Mouse (Mus musculus) neural tube, embryonic 14.5 days (tissue): ENCODE results near the gene Tmem132c. TPM values are rescaled to one million over a fixed set of nuclear protein-coding genes. Genes with fewer than 3 reads are reported as not detected.

ENCODE experiments used
- ATAC-seq: fragments of 200-750 bp; cut with Nextera tagmentation; 2 replicates; pipeline ENCODE4 v1.8.0; 2017; ENCODE audit warnings: low read depth, mild to moderate bottlenecking, moderate TSS enrichment, moderate library complexity
- H3K27ac ChIP-seq: fragments of 300-500 bp; sonication (generic); 2 replicates; pipeline ENCODE4 v1.5.1; 2014; ENCODE audit warnings: low read depth, mild to moderate bottlenecking, control low read depth, low read length, moderate library complexity, mixed read lengths
- H3K27me3 ChIP-seq: fragments of 300-500 bp; sonication (generic); 2 replicates; pipeline ENCODE4 v1.6.1; 2014; ENCODE audit warnings: low read length; ENCODE audit not compliant: control insufficient read depth, insufficient read depth
- H3K36me3 ChIP-seq: fragments of 300-500 bp; sonication (generic); 2 replicates; pipeline ENCODE4 v1.6.1; 2014; ENCODE audit warnings: low read length, mixed read lengths; ENCODE audit not compliant: control insufficient read depth, insufficient read depth
- H3K4me1 ChIP-seq: fragments of 300-500 bp; sonication (generic); 2 replicates; pipeline ENCODE4 v1.6.1; 2014; ENCODE audit warnings: low read length; ENCODE audit not compliant: control insufficient read depth, insufficient read depth
- H3K4me2 ChIP-seq: fragments of 300-500 bp; sonication (generic); 2 replicates; pipeline ENCODE4 v1.6.1; 2014; ENCODE audit warnings: mild to moderate bottlenecking, low read depth, low read length, control low read depth
- H3K4me3 ChIP-seq: fragments of 300-500 bp; sonication (generic); 2 replicates; pipeline ENCODE4 v1.5.1; 2014; ENCODE audit warnings: low read depth, low read length, control low read depth, mixed read lengths
- H3K9ac ChIP-seq: fragments of 300-500 bp; sonication (generic); replicated peaks from 2 replicates; pipeline ENCODE4 v1.6.1; 2014; ENCODE audit warnings: low read depth, mild to moderate bottlenecking, control low read depth, low read length, mixed read lengths
- H3K9me3 ChIP-seq: fragments of 300-500 bp; sonication (generic); 2 replicates; pipeline ENCODE4 v1.6.1; 2016; ENCODE audit warnings: low read length; ENCODE audit not compliant: control insufficient read depth
- WGBS: fragments of 180-500 bp; shearing (Covaris S2); extraction: QIAGEN DNeasy Blood & Tissue Kit; methylation state at CpG from one replicate; pipeline ENCODE4 v1.1.7; 2014; 5-methylcytosine and 5-hydroxymethylcytosine counted together
- polyA plus RNA-seq: library from polyadenylated mRNA; unstranded; fragments of >200 nt; fragmentation: Nextera tagmentation; extraction: Ambion mirVana; gene quantifications from 2 replicates; pipeline ENCODE4 v1.2.1, GENCODE M21; 2014

The Tmem132c gene
- polyA plus RNA-seq, 1 experiment from 2014 or later: 9.4 TPM

DNA sequence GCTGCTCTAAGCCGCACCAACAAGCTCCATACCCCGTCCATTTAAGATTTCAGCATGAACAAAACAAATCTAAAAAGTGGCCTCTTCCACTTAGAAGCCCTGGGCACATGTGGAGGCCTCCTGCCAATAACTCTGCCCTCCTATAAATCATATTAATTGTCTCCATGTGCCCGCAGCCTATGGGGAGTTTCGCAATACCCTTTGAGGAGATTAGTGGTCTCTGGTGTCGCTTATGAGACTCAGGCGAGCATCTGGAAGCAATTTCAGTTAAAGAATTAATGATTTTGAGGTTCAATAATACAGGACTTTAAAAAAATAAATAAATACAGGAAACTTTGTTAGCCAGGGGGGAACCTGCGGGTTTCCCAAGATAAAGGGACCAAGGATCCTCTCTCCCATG lies 1.9 kb upstream of the Tmem132c start:
- Histone ChIP-seq H3K4me3 (no peak overlapping the region), H3K36me3 (no peaks in the 10 kb centered on the region), H3K9me3 (no peaks in the 10 kb centered on the region), H3K4me1 (peaks cover 14% of the 10 kb centered on the region; the same call in 1 of the 2 replicates), H3K27ac (no peak overlapping the region), H3K4me2 (no peak overlapping the region), H3K27me3 (no peaks in the 10 kb centered on the region; the same call in 1 of the 2 replicates), H3K9ac (no peak overlapping the region)
- ATAC-seq: no peak
- WGBS: 55% methylated on average over 7 of the region's 7 CpGs

- no peaks in the 10 kb centered on the region for H3K9me3 ChIP-seq
- H3K36me3 ChIP-seq: no peaks in the 10 kb centered on the region
- WGBS: 25% methylated on average over 4 of the region's 4 CpGs
- no peaks in the 10 kb centered on the region; the same call in 1 of the 2 replicates for H3K27me3 ChIP-seq
- no peak overlapping the region for H3K27ac ChIP-seq
- H3K4me3 ChIP-seq: no peak overlapping the region
- no peak overlapping the region for H3K9ac ChIP-seq
- H3K4me2 ChIP-seq: peak overlapping the region; percentile 73; the same call in 1 of the 2 replicates
- peaks cover 9% of the 10 kb centered on the region; the same call in 1 of the 2 replicates for H3K4me1 ChIP-seq
- no peak for ATAC-seq
Measured at GRCm38 (mm10) chr5:127240646-127241045, 962 bp upstream of the Tmem132c start.

DNA sequence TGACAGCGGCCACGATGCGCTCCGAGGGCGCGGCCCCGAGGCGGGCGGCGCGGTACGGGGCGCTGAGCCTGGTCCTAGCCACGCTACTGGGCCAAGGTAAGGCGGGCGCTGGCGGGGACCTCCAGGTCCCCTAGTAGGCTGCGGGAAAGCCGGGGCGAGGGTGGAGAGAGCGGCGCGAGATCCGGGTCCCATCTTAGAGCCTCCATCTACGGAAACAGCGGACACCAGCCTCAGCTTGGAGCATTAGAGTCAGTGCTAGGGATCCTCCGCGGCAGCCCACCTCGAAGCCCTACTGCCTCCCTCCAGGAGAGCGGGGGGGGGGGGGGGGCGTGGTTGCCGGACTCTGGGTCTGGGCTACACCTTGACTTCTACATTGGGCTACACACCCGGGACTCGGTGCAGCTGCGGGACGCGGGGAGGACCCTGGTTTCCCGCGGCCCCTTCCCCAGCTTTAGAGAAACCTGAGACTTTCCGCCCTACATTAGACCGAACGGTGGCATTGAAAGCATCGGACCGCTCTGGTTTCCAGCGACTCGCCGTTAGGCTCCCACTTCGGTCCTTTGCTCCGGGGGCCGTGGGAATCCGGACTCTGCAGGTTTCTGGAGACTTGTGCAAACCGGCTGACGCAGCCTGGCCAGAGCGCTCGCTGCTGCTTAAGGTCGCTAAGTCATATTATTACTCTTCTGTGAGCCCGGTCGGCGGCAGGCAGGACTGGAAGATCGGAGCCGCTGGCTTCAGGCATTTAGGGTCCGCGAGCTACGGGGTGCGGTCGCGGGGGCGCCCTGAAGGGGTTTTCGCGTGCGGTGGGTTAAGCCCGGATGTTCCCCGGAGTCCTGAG lies 536 bp downstream of the Tmem132c start:
- under 1% methylated on average over 60 of the region's 73 CpGs for WGBS
- no peaks in the 10 kb centered on the region; the same call in 1 of the 2 replicates for H3K27me3 ChIP-seq
- ATAC-seq: peak; percentile 78

DNA sequence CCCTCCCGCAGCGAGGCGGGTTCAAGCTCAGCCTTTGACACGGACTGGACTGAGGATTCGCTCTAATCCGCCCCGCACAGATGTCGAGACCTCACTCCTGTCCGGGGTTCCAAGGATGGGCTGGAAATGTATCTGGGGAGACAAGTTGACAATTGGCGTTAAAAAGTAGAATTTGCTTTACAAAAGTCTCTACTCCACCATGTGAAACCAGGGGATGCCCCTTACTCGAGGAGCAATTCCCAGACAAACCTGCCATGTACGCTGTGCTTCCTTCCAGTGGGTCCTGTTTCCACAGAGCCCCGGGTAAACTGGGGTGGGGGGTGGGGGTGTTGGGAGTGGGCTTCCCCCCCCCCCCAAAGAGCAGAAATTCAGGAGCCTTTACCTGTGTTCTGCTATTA lies 1.2 kb downstream of the Tmem132c start:
- peak overlapping the region; percentile 73 for H3K4me2 ChIP-seq
- peak overlapping the region; percentile 54 for H3K9ac ChIP-seq
- ATAC-seq: no peak
- H3K4me3 ChIP-seq: peak overlapping the region; percentile 60
- no peaks in the 10 kb centered on the region for H3K9me3 ChIP-seq
- H3K36me3 ChIP-seq: no peaks in the 10 kb centered on the region
- under 1% methylated on average over 13 of the region's 13 CpGs for WGBS
- no peak overlapping the region for H3K27ac ChIP-seq
- peaks cover 7% of the 10 kb centered on the region; the same call in 1 of the 2 replicates for H3K4me1 ChIP-seq
- H3K27me3 ChIP-seq: no peaks in the 10 kb centered on the region; the same call in 1 of the 2 replicates

More for the DNA sequence above, 536 bp downstream of the Tmem132c start:
- H3K4me2 ChIP-seq: peak overlapping the region; percentile 73
- no peak overlapping the region for H3K27ac ChIP-seq
- peak overlapping the region; percentile 54 for H3K9ac ChIP-seq
- H3K4me3 ChIP-seq: peak overlapping the region; percentile 60
- no peaks in the 10 kb centered on the region for H3K36me3 ChIP-seq
- H3K9me3 ChIP-seq: no peaks in the 10 kb centered on the region
- H3K4me1 ChIP-seq: peaks cover 7% of the 10 kb centered on the region; the same call in 1 of the 2 replicates

DNA sequence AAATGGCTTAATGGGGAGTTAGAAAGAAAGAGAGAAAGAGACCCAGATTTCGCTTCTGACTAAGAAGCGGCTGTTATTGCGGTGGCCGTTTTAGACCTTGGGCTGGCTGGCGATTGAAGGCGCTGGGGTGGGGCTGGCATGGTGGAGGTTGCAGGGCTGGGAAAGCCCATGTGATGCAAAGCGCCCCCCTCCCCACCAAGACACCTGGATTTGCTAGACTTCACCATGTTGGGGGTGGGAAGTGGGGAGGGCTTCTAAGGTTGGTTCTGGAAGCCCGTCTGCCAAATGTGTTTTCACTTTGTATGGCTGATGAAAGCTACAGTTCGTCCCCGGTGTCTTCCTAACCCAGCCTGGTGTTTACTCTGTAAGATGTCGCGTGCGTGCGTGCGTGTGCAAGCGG lies 1.6 kb downstream of the Tmem132c start:
- Histone ChIP-seq H3K9ac (peak overlapping the region; percentile 54), H3K4me3 (peak overlapping the region; percentile 60), H3K27me3 (no peaks in the 10 kb centered on the region; the same call in 1 of the 2 replicates), H3K36me3 (no peaks in the 10 kb centered on the region), H3K4me1 (peaks cover 7% of the 10 kb centered on the region; the same call in 1 of the 2 replicates), H3K9me3 (no peaks in the 10 kb centered on the region), H3K4me2 (peak overlapping the region; percentile 73), H3K27ac (no peak overlapping the region)
- no peak for ATAC-seq
- WGBS: 1% methylated on average over 16 of the region's 16 CpGs

- Histone ChIP-seq H3K4me3 (peak overlapping the region; percentile 60), H3K9me3 (no peaks in the 10 kb centered on the region), H3K36me3 (no peaks in the 10 kb centered on the region), H3K4me1 (peaks cover 7% of the 10 kb centered on the region; the same call in 1 of the 2 replicates), H3K4me2 (peak overlapping the region; percentile 73), H3K27me3 (no peaks in the 10 kb centered on the region; the same call in 1 of the 2 replicates), H3K9ac (peak overlapping the region; percentile 54), H3K27ac (no peak overlapping the region)
- no peak for ATAC-seq
- WGBS: 5% methylated on average over 13 of the region's 13 CpGs
Measured at GRCm38 (mm10) chr5:127243611-127244010, 2.0 kb downstream of the Tmem132c start.

- Histone ChIP-seq H3K9me3 (no peaks in the 10 kb centered on the region), H3K27ac (no peak overlapping the region), H3K9ac (no peak overlapping the region), H3K36me3 (no peaks in the 10 kb centered on the region), H3K4me3 (no peak overlapping the region), H3K4me2 (no peak overlapping the region), H3K27me3 (no peaks in the 10 kb centered on the region), H3K4me1 (no peaks in the 10 kb centered on the region)
- ATAC-seq: no peak
- 63% methylated on average over 2 of the region's 2 CpGs for WGBS
Measured at GRCm38 (mm10) chr5:127253263-127253662, 11.7 kb downstream of the Tmem132c start.

- WGBS: 59% methylated on average over 11 of the region's 11 CpGs
- H3K9ac ChIP-seq: no peak overlapping the region
Measured at GRCm38 (mm10) chr5:127256947-127257610, 15.5 kb downstream of the Tmem132c start.

GRCm38 (mm10) chr5:127262136-127262535 lies 20.5 kb downstream of the Tmem132c start:
- no peak overlapping the region for H3K4me3 ChIP-seq
- no peak overlapping the region for H3K4me2 ChIP-seq
- ATAC-seq: no peak
- no peaks in the 10 kb centered on the region for H3K36me3 ChIP-seq
- no peaks in the 10 kb centered on the region for H3K9me3 ChIP-seq
- H3K27ac ChIP-seq: no peak overlapping the region
- 78% methylated on average over 5 of the region's 5 CpGs for WGBS
- H3K4me1 ChIP-seq: no peaks in the 10 kb centered on the region
- no peaks in the 10 kb centered on the region for H3K27me3 ChIP-seq
- H3K9ac ChIP-seq: no peak overlapping the region

More at GRCm38 (mm10) chr5:127256947-127257610, 15.5 kb downstream of the Tmem132c start:
- no peak overlapping the region for H3K4me2 ChIP-seq
- no peaks in the 10 kb centered on the region for H3K27me3 ChIP-seq
- H3K36me3 ChIP-seq: no peaks in the 10 kb centered on the region
- ATAC-seq: no peak
- no peaks in the 10 kb centered on the region for H3K4me1 ChIP-seq
- no peak overlapping the region for H3K27ac ChIP-seq
- no peaks in the 10 kb centered on the region for H3K9me3 ChIP-seq
- no peak overlapping the region for H3K4me3 ChIP-seq
